Mouse (Mus musculus) MEL (cell line): Measurements from ENCODE around the gene Yeats2.

Experiments
- GABPA ChIP-seq: IDR thresholded peaks from 2 replicates; pipeline ENCODE4 v1.6.1; 2012; ENCODE audit warnings: low read depth, mild to moderate bottlenecking, inconsistent platforms, low read length, improper control_type of control experiment, moderate library complexity
- GATA1 ChIP-seq: IDR thresholded peaks from 2 replicates; pipeline ENCODE4 v1.6.1; 2011; ENCODE audit warnings: low read depth, low read length, improper control_type of control experiment
- JUND ChIP-seq: IDR thresholded peaks from 2 replicates; pipeline ENCODE4 v1.6.1; 2011; ENCODE audit warnings: low read depth, mild to moderate bottlenecking, improper control_type of control experiment, low read length
- MYC ChIP-seq: IDR thresholded peaks from 2 replicates; pipeline ENCODE4 v1.6.1; 2011; ENCODE audit warnings: low read depth, mild to moderate bottlenecking, low read length, improper control_type of control experiment, moderate library complexity
- NRF1 ChIP-seq: IDR thresholded peaks from 2 replicates; pipeline ENCODE4 v1.6.1; 2014; ENCODE audit warnings: low read depth, mild to moderate bottlenecking, inconsistent platforms, low read length, improper control_type of control experiment, moderate library complexity; ENCODE audit not compliant: poor library complexity, insufficient read depth, severe bottlenecking
- RCOR1 ChIP-seq: IDR thresholded peaks from 2 replicates; pipeline ENCODE4 v1.6.1; 2012; ENCODE audit warnings: low read depth, mild to moderate bottlenecking, inconsistent platforms, low read length, improper control_type of control experiment
- USF2 ChIP-seq, 2 experiments: IDR thresholded peaks; 2 replicates each; pipeline ENCODE4 v1.6.1; 2011 to 2012; ENCODE audit warnings: improper control_type of control experiment in 2 of 2, low read length in 2 of 2, borderline replicate concordance in 1 of 2, inconsistent platforms in 1 of 2, low read depth in 1 of 2, mild to moderate bottlenecking in 1 of 2; ENCODE audit not compliant: insufficient read depth in 1 of 2

DNA sequence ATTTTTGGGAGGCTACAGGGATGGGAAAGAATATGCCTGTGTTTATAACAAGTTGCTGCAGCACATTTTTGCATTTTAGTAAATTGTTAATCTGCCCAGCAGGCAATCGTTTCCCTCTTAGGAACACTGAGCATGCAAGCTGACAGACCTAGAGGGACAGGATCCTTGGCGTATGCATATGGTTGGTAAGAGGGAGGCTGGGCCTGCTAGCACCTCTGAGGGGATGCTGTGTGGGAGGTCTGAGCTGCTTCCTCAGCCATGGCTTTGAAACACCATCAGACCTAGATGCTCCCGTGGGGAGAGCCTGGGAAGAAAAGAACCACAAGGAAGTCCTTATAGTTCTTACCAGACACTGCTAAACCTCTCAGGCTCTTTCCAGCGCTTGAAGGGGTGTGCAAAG, 93.5 kb downstream of the Yeats2 start:
- TF ChIP-seq NRF1 = no peak
- TF ChIP-seq MYC = no peak
- TF ChIP-seq RCOR1 = no peak
- no peak for TF ChIP-seq GATA1
- no peak for TF ChIP-seq USF2 (IDR thresholded peaks at IDR 0.05; ENCODE audit: borderline replicate concordance in 1 of 2, insufficient read depth in 1 of 2, low read depth in 1 of 2, low read length in 2 of 2)
- no peak for TF ChIP-seq JUND
- TF ChIP-seq GABPA = no peak
